Mouse (Mus musculus) erythroblast, embryonic 14.5 days (primary cell): ENCODE data around the gene Mindy4b-ps.

ENCODE experiments used
- GATA1 ChIP-seq: IDR thresholded peaks from 2 replicates; pipeline ENCODE4 v1.6.1; 2012; ENCODE audit warnings: low read length, inconsistent platforms, mixed read lengths
- TAL1 ChIP-seq: IDR thresholded peaks from 3 replicates; pipeline ENCODE4 v1.6.1; 2012; ENCODE audit warnings: low read length, inconsistent platforms, mixed read lengths

- TF ChIP-seq GATA1 = no peak
- TF ChIP-seq TAL1 = no peak
These were observed 11.5 kb upstream of the Mindy4b-ps start for GRCm38 (mm10) chr3:58833442-58834160.
